ENCODE assay signal across 23 mouse cellular contexts in the genomic region with DNA sequence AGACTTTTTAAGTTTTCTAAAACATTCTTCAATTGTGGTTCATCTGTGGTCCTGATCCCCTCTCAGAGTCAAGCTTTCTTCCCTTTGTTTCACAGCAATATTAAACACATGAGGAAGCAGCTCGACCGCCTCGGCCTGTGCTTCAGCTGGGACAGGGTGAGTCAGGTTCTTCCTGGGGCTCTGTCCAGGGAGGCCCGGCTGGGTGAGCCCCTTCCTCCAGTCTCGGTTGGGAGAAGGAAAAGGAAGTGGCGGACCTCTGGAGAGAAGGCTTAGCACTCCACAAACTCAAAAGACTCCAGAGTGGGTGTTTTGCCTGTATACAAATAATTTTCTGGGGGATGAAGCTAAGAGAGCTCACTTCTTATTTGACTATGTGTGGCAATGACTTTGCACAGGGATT.
"Had no signal": no experiment of that assay in that cellular context is flagged by ENCODE, and none has a peak within 500 bp of the region (broad histone marks: within the 10 kb centered on the region; RNA-seq: fewer than 3 reads in every experiment).

No protein-coding gene starts in this region.

- H3K4me1 ChIP-seq: neural tube, embryonic 13.5 days had no signal

- H3K4me3 ChIP-seq: layer of hippocampus, adult 2 months; limb, embryonic 15.5 days; lung, embryonic 15.5 days; midbrain, embryonic 13.5 days; myocyte; neural tube, embryonic 13.5 days; stomach, embryonic 15.5 days had no signal

- ATAC-seq: intestine, embryonic 16.5 days; liver, postnatal 0 days; midbrain, embryonic 13.5 days; midbrain, embryonic 16.5 days had no signal

- H3K4me2 ChIP-seq: limb, embryonic 15.5 days; liver, embryonic 11.5 days; lung, embryonic 15.5 days; midbrain, embryonic 13.5 days; neural tube, embryonic 13.5 days; stomach, embryonic 15.5 days had no signal

- H3K27me3 ChIP-seq: limb, embryonic 15.5 days; lung, embryonic 15.5 days; midbrain, embryonic 13.5 days; neural tube, embryonic 13.5 days; stomach, embryonic 15.5 days had no signal

- H3K9me3 ChIP-seq: limb, embryonic 15.5 days; lung, embryonic 15.5 days; midbrain, embryonic 13.5 days; neural tube, embryonic 13.5 days; stomach, embryonic 15.5 days had no signal

- H3K9ac ChIP-seq: limb, embryonic 15.5 days; liver, embryonic 14.5 days; liver, postnatal 0 days; lung, embryonic 15.5 days; midbrain, embryonic 13.5 days; neural tube, embryonic 13.5 days; stomach, embryonic 15.5 days had no signal

- H3K36me3 ChIP-seq: lung, embryonic 15.5 days; stomach, embryonic 15.5 days had no signal

- DNase-seq: kidney, adult 9 months; kidney, postnatal 14 days; layer of hippocampus, adult 9-11 months; liver, postnatal 0 days; lung, postnatal 14 days; lung, postnatal 4 days; retina, postnatal 1 day; right cerebral cortex, postnatal 25 days; spleen, adult 18-20 months; thymus, adult 2 months; thymus, postnatal 14 days; thymus, postnatal 4 days had no signal

- H3K27ac ChIP-seq: layer of hippocampus, adult 2 months; limb, embryonic 15.5 days; liver, embryonic 14.5 days; lung, embryonic 15.5 days; midbrain, embryonic 13.5 days; neural tube, embryonic 13.5 days; stomach, embryonic 15.5 days had no signal
